Mouse (Mus musculus) thymus, postnatal 25 days (tissue): ENCODE results near the gene Zfp316.

ENCODE experiments used
- DNase-seq: peaks from one replicate; pipeline ENCODE4 v3.0.0; 2022

Zfp316 gene

DNA sequence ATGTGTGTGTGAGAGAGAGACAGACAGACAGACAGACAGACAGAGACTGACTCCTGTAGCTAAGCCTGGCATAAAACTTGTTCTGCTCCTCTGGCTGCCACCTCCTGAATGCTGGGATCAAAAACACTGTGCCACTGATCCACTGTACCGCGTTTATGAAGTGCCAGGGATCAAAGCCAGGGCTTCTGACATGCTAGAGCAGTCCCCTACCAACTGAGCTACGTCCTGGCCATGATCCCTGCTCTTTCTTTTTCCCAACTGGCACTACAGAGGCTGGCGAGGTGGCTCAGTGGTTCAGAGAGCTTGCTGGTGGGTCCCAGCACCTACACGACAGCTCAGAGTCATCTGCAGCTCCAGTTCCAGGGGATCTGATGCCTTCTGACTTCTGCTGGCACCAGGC is 5.9 kb upstream of the Zfp316 start:
- DNase-seq: no peak

DNA sequence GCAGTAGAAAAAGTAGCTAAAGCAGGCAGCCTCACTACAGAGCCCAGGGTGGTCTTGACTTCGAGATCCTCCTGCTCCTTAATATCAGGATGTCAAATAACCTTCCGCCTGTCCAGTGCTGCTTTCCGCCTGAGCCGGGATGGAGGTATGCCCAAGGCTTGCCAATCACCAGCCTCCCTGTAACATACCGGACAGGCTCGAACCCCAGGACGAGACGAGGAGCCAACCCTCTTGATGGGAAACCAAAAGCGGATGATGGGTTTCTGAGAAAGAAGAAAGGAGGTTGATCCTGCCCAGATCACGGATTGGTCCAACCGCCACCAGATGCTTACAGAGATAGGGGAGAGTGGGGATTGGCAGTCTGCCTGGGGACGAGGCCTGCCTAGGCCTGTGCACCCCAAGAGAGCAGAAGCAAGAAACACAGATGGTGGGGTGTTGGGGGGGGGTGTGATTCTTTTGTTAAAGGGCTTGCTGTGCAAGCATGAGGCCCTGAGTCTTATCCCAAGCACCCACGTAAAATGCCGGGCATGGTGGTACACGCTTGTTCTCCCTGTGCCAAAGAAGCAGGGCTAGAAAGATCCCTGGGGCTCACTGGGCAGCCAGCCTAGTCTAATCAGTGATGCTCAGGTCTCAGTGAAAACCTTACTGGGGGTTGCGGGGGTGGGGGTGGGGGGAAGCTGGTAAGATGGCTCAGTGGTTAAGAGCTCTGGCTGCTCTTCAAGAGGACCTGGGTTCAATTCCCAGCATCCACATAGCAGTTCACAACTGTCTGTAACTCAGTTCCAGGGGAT is 2.9 kb upstream of the Zfp316 start:
- DNase-seq: no peak

GRCm38 (mm10) chr5:143272108-143272507 is 2.3 kb upstream of the Zfp316 start:
- DNase-seq: no peak

DNA sequence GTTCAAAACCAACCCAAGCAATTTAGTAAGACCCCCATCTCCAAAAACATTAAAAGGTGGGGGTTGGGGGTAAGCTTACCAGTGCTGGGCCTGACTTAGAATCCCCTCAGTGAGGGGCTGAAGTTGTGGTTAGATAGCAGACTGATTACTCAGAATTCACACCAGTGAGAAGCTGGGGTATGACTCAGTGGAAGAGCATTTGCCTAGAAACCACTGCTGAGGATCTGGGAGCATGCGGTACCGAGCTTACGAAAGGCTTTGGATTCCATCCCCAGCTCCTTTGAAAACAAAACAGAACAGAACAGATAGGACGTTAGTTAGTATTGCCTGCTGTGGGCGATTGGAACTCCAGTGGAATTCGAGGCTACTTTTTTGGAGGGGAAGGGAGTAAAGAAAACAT is 1.8 kb upstream of the Zfp316 start:
- DNase-seq: no peak

DNA sequence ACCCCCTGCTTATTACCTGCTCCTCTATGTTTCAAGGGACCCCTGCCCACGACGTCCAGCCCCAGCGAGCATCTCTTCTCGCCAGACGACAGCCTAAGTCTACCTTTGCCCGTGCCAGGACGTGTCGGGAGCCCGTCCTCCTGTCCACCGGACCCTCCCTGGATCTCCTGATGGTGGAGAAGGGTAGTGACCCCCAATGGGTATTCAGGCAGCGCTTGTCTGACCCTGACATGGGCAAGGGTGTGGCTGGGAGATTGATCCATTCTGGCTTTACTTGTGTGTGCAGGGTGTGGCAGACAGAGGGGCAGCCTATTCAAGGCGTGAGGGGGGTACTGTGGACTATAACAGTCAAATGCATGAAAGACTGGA is 313 bp upstream of the Zfp316 start:
- DNase-seq: no peak

- no peak for DNase-seq
Measured at GRCm38 (mm10) chr5:143268985-143269362, 848 bp downstream of the Zfp316 start.

GRCm38 (mm10) chr5:143266794-143267193 is 3.0 kb downstream of the Zfp316 start:
- DNase-seq: no peak

DNA sequence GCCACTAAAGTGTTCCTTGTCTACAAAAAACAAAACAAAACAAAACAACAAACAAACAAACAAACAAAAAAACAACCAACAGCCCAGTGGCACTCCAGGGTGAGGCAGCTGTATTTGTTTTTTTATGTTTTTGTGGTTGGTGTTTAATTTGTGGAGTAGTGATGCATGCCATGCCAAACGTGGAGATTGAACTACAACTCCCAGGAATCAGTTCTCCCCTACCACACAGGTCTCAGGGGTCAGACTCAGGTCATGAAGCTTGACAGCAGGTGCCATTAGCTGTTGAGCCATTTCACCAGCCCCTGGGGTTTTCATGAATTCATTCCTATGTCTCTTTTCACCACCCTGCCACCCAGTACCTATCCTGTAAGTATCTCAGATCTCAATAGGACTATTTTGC is 4.4 kb downstream of the Zfp316 start:
- no peak for DNase-seq

GRCm38 (mm10) chr5:143264689-143265088 is 5.1 kb downstream of the Zfp316 start:
- no peak for DNase-seq

- no peak for DNase-seq
Measured at GRCm38 (mm10) chr5:143261636-143262035, 8.2 kb downstream of the Zfp316 start.

- DNase-seq: no peak
Measured at GRCm38 (mm10) chr5:143255802-143256201, 14.0 kb downstream of the Zfp316 start.

DNA sequence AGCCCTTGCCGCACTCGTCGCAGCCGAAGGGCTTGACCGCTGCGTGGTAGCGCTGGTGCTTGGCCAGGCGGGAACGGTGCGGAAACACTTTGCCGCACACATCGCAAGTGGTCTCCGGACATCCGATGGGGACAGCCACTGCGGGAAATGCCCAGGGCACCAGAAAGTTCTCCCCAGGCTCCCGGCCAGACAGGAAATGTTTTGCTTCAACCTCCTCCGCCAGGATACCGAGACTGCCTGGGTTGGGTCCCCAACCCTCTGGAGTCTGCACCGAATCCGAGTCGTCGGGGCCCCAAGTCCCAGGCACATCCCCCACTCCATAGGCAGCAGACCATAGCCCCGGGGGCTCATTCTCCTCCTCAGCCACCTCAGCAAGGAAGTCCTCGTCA is 14.7 kb downstream of the Zfp316 start:
- no peak for DNase-seq

DNA sequence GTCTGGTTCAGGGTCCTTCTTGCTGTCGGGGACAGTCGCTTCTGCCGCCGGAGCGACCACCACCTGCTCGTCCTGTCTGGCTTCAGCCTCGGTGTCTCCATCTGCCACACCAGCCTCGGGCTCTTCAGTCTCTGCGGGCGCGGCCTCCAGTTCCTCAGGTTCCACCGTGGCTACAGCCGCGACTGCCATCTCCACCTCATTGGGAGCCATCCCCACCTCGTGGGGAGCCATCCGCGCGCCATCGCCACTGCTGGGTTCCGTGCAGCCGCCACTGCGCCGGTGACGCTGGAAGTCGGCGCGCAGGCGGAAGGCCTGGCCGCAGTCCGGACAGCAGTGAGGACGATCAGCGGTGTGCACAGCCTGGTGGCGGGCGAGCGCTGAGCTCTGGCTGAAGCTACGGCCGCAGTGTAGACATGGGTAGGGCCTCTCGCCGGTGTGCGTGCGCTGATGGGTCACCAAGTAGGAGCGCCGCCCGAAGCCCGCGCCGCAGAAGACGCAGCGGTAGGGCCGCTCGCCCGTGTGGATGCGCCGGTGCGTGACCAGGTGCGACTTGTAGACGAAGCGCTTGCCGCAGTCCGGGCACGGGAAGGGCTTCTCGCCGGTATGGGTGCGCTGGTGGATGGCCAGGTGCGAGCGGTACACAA is 15.2 kb downstream of the Zfp316 start:
- DNase-seq: no peak

- DNase-seq: no peak
Measured at GRCm38 (mm10) chr5:143253881-143254486, 15.8 kb downstream of the Zfp316 start.

DNA sequence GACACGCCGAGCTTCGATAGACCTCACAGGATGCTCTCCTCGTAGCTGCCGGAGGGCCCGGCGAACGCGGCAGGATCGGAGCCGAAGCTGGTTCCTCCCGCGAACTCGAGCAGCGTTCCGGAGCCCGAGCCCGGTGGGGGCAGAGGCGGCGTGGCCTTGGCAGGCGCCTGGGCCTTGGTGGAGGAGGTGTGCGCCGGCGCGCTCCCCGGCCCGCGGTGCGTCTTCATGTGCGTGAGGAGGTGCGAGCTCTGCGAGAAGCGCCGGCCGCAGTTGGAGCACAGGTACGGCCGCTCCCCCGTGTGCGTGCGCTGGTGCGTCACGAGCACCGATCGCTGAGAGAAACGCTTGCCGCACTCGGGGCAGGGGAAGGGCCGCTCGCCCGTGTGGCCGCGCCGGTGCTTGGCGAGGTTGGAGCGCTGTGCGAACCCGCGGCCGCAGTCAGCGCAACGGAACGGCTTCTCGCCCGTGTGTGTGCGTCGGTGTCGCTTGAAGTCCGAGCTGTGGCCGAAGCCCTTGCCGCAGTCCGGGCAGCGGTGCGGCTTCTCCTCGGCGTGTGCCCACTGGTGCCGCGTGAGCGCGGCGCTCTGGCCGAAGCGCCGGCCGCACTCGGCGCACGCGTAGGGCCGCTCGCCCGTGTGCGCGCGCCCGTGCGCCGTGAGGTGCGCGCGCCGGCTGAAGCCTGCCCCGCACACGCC is 16.5 kb downstream of the Zfp316 start:
- DNase-seq: no peak

GRCm38 (mm10) chr5:143252791-143253185 is 17.0 kb downstream of the Zfp316 start:
- DNase-seq: no peak

DNA sequence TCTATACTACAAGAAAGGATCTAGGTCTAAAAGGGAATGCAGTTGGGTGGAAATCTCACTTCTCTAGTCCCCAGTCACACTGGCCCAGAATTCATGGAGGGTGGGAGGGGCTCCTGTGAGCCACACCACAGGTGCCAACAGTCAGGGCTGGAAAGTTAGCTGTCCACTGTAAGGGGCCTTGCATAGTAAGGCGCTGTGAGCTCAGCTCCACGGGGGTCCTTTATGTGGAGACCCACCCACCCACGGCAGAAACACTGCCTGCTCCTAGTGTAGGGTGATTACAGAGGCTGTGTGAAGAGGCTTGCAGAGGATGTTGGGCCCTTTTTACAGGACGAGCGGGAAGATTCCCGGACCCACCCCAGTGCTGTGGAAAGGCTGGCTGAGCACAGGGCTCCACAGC is 17.8 kb downstream of the Zfp316 start:
- no peak for DNase-seq

DNA sequence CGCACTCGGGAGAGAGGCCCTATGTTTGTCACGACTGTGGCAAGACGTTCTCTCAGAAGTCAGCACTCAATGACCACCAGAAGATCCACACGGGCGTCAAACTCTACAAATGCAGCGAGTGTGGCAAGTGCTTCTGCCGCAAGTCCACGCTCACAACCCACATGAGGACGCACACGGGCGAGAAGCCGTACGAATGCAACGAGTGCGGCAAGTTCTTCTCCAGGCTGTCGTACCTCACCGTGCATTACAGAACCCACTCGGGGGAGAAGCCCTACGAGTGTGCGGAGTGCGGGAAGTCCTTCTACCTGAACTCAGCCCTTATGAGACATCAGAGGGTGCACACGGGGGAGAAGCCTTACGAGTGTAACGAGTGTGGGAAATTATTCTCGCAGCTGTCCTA is 24.9 kb downstream of the Zfp316 start:
- no peak for DNase-seq

DNA sequence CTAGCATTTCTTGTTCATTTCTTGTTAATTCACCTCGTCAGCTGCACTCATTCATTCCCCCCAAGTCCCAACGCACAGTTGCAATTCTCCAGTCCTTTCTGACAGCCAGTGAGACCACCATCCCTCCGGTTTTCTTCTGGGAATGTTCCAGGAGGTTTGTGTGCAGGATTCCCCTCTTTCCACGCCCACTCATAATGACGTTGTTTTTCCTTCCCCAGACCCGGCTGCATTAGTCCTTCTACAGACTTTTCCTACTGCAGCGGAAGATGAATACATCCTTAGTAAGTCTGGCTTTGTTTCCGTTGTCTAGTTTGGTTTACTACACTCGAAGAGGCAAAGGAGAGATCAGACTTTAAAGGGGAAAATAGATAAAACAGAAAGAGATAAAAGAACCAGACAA is 33.8 kb downstream of the Zfp316 start:
- no peak for DNase-seq

DNA sequence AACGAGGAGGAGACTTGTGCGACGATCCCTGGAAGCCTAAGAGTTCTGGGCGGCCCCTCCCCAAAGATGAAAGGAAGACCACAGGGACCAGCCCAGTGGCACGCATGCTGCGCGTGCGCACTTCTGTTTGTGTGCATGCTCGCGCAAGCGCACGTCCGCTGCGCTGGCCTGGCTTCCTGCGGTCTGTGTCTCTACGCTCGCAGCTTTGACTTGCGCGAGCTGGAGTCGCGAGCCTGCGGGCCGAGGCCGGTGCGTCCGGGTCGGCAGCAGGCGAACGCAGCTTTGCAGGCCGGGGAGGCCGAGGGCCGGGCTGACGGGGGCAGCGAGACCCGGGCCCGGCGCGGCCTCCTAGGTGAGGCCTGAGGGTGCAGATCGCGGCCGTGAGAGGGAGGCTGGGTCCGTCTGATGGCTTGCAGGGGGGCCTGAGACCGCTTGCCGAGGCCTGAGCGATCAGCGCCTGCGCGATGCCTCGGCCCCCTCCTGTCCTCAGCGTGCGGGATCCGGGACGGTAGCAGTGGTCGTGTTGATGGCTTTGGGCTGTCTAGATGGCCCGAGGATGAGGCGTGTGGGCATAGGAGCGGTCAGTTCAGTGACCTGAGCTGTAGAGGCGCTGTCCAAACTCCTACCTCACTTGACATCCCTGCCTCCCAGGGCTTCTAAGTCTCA is 34.7 kb downstream of the Zfp316 start, which contains the start of gene Zfp12:
Zfp12 (plus strand) TSS at position 136 of the 666 bp plus-strand sequence.
- DNase-seq: peak; percentile 92

GRCm38 (mm10) chr5:143226790-143227189 is 43.0 kb downstream of the Zfp316 start, which contains the start of gene Spdye4a:
Spdye4a (minus strand) TSS chr5:143226890.
- DNase-seq: no peak

DNA sequence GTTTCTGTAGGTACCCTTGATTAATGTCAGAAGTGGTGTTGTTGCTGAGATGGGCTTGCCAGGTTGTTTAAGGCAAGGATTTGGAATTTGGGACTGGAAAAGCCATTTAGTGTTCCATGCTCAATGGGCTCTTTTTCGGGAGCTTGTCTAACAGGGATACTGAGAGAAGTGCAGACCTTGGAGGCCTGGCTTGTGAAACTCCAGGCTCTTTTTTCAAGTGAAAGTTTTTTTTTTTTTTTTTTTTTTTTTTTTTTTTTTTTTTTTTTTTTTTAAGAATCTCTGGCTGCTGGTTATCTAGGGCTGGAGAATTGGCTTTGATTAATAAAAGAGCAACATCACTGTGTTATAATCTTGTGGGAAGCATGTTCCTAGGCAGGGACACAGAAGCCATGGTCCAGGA is 47.5 kb downstream of the Zfp316 start:
- no peak for DNase-seq

DNA sequence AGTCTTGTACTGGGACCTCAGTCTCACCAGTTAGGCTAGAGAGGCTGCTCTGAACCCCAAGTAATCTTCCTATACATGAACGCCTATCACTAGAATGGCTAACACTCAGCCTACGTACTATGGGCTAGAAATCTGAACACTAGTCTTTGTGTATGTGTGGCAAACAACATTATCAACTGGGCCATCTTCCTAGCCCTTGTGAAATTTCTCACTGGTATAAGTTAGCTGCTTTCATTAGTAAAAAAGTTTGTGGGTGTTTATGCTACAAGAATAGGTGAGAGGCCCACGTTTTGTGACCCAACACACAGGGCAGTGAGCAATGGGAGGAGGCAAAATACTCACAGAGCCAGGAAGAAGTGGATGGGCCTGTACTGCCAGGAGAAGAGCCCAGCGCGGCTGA is 48.8 kb downstream of the Zfp316 start:
- no peak for DNase-seq
